Mouse (Mus musculus) liver, embryonic 14.5 days (tissue): Measurements from ENCODE around the gene Lrrc7.

Source experiments
- CTCF ChIP-seq: IDR thresholded peaks from 2 replicates; pipeline ENCODE4 v1.5.1; 2016; ENCODE audit warnings: antibody characterized with exemption, low read depth, control low read depth
- EP300 ChIP-seq: IDR thresholded peaks from 2 replicates; pipeline ENCODE4 v1.6.1; 2016; ENCODE audit warnings: antibody characterized with exemption, low read depth

DNA sequence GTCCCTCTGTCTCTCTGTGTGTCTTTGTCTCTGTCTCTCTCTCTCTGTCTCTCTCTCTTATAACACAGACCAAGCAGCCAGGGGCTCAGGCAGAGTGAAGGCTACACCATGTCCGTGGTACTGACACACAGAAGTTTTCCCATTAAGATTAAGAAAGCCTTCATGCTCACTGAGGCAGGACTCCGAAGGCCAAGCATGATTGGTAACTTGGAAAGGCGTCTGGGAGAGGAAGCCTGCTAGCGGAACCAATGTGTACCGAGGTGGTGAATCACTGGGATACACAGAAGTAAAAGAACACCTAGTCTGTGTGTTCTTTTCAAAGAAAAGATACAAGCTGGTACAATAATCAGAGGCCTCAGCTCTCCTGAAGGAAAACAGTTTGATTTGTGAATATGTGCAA is 484.2 kb downstream of the Lrrc7 start:
- TF ChIP-seq CTCF (no peak), EP300 (no peak)
